Mouse (Mus musculus): ENCODE measurements at regions not wholly inside any gene's neighbourhood (a gene's known extent, or its start where the extent isn't known, plus 50 kb on each side); places are given as distances from the start of the nearest gene placed in this dataset.
"Not testable (repeated sequence)": the region's sequence is repeated elsewhere in the genome, so short reads cannot be mapped to it uniquely, and the experiment has no call there.

- Histone ChIP-seq H3K9me3 (peaks cover 4% of the 10 kb centered on the region; the same call in 1 of the 2 replicates), H3K27me3 (replicated peaks) (no peaks in the 10 kb centered on the region), H3K36me3 (replicated peaks; ENCODE audit: low read length) (no peaks in the 10 kb centered on the region), H3K4me3 (replicated peaks) (no peak overlapping the region), H3K4me1 (no peaks in the 10 kb centered on the region)
- TF ChIP-seq GATA1 (IDR thresholded peaks at IDR 0.05; ENCODE audit: borderline replicate concordance, low read length) (no peak), FLI1 (IDR thresholded peaks at IDR 0.05; ENCODE audit: low read length) (no peak)
Measured at GRCm38 (mm10) chr4:81617191-81617590, 174.6 kb upstream of the Mpdz start.

GRCm38 (mm10) chr4:81611191-81611590 is 168.6 kb upstream of the Mpdz start:
- Histone ChIP-seq H3K4me3 (replicated peaks) (no peak overlapping the region), H3K9me3 (peaks cover 4% of the 10 kb centered on the region; the same call in 1 of the 2 replicates), H3K36me3 (replicated peaks; ENCODE audit: low read length) (no peaks in the 10 kb centered on the region), H3K4me1 (no peaks in the 10 kb centered on the region), H3K27me3 (replicated peaks) (no peaks in the 10 kb centered on the region)
- TF ChIP-seq GATA1 (IDR thresholded peaks at IDR 0.05; ENCODE audit: borderline replicate concordance, low read length) (no peak), FLI1 (IDR thresholded peaks at IDR 0.05; ENCODE audit: low read length) (no peak)

GRCm38 (mm10) chr4:81600396-81600795 is 157.8 kb upstream of the Mpdz start:
- Histone ChIP-seq H3K27me3 (replicated peaks) (no peaks in the 10 kb centered on the region), H3K4me3 (replicated peaks) (no peak overlapping the region), H3K36me3 (replicated peaks; ENCODE audit: low read length) (no peaks in the 10 kb centered on the region)

GRCm38 (mm10) chr4:81597390-81597789 is 154.8 kb upstream of the Mpdz start:
- Histone ChIP-seq H3K4me3 (replicated peaks) (no peak overlapping the region), H3K4me1 (no peaks in the 10 kb centered on the region), H3K27me3 (replicated peaks) (no peaks in the 10 kb centered on the region), H3K9me3 (0 out of 2 replicates have a peak, but pooled peaks cover 3% of the 10 kb centered on the region), H3K36me3 (replicated peaks; ENCODE audit: low read length) (no peaks in the 10 kb centered on the region)
- TF ChIP-seq FLI1 (IDR thresholded peaks at IDR 0.05; ENCODE audit: low read length) (no peak), GATA1 (IDR thresholded peaks at IDR 0.05; ENCODE audit: borderline replicate concordance, low read length) (no peak)

More at GRCm38 (mm10) chr4:81600396-81600795, 157.8 kb upstream of the Mpdz start:
- no peak for TF ChIP-seq GATA1 (IDR thresholded peaks at IDR 0.05; ENCODE audit: borderline replicate concordance, low read length)
- no peaks in the 10 kb centered on the region for H3K4me1 ChIP-seq
- H3K9me3 ChIP-seq, result 0 out of 2 replicates have a peak, but pooled peaks cover 3% of the 10 kb centered on the region

GRCm38 (mm10) chr4:81593431-81593830 is 150.8 kb upstream of the Mpdz start:
- not testable (repeated sequence) for H3K4me1 ChIP-seq; H3K9me3 ChIP-seq; H3K36me3 ChIP-seq (replicated peaks; ENCODE audit: low read length); H3K4me3 ChIP-seq (replicated peaks); H3K27me3 ChIP-seq (replicated peaks)

- H3K27me3 ChIP-seq (replicated peaks), result no peaks in the 10 kb centered on the region
- H3K36me3 ChIP-seq (replicated peaks; ENCODE audit: low read length), result no peaks in the 10 kb centered on the region
- TF ChIP-seq GATA1 (IDR thresholded peaks at IDR 0.05; ENCODE audit: borderline replicate concordance, low read length) (no peak), FLI1 (IDR thresholded peaks at IDR 0.05; ENCODE audit: low read length) (no peak)
- no peaks in the 10 kb centered on the region for H3K9me3 ChIP-seq
- no peaks in the 10 kb centered on the region for H3K4me1 ChIP-seq
- H3K4me3 ChIP-seq (replicated peaks), result no peak overlapping the region
Measured at GRCm38 (mm10) chr4:81582546-81582945, 139.9 kb upstream of the Mpdz start.

GRCm38 (mm10) chr4:81580553-81580952 is 137.9 kb upstream of the Mpdz start:
- H3K4me3 ChIP-seq (replicated peaks), result no peak overlapping the region
- no peaks in the 10 kb centered on the region for H3K9me3 ChIP-seq
- H3K4me1 ChIP-seq, result no peaks in the 10 kb centered on the region
- H3K36me3 ChIP-seq (replicated peaks; ENCODE audit: low read length), result no peaks in the 10 kb centered on the region
- no peak for TF ChIP-seq GATA1 (IDR thresholded peaks at IDR 0.05; ENCODE audit: borderline replicate concordance, low read length)
- TF ChIP-seq FLI1 (IDR thresholded peaks at IDR 0.05; ENCODE audit: low read length), result no peak
- no peaks in the 10 kb centered on the region for H3K27me3 ChIP-seq (replicated peaks)

- no peak overlapping the region for H3K4me3 ChIP-seq (replicated peaks)
- H3K27me3 ChIP-seq (replicated peaks), result no peaks in the 10 kb centered on the region
- no peaks in the 10 kb centered on the region for H3K9me3 ChIP-seq
- H3K36me3 ChIP-seq (replicated peaks; ENCODE audit: low read length), result no peaks in the 10 kb centered on the region
- no peaks in the 10 kb centered on the region for H3K4me1 ChIP-seq
- TF ChIP-seq GATA1 (IDR thresholded peaks at IDR 0.05; ENCODE audit: borderline replicate concordance, low read length) (no peak), FLI1 (IDR thresholded peaks at IDR 0.05; ENCODE audit: low read length) (no peak)
Measured at GRCm38 (mm10) chr4:81579389-81580110, 136.9 kb upstream of the Mpdz start.

- Histone ChIP-seq H3K9me3 (no peaks in the 10 kb centered on the region), H3K4me3 (replicated peaks) (no peak overlapping the region), H3K27me3 (replicated peaks) (no peaks in the 10 kb centered on the region), H3K36me3 (replicated peaks; ENCODE audit: low read length) (no peaks in the 10 kb centered on the region), H3K4me1 (no peaks in the 10 kb centered on the region)
- no peak for TF ChIP-seq GATA1 (IDR thresholded peaks at IDR 0.05; ENCODE audit: borderline replicate concordance, low read length)
- TF ChIP-seq FLI1 (IDR thresholded peaks at IDR 0.05; ENCODE audit: low read length), result no peak
Measured at GRCm38 (mm10) chr4:81578981-81579380, 136.4 kb upstream of the Mpdz start.

- no peak for TF ChIP-seq FLI1 (IDR thresholded peaks at IDR 0.05; ENCODE audit: low read length)
- no peak for TF ChIP-seq GATA1 (IDR thresholded peaks at IDR 0.05; ENCODE audit: borderline replicate concordance, low read length)
- Histone ChIP-seq H3K9me3 (no peaks in the 10 kb centered on the region), H3K27me3 (replicated peaks) (no peaks in the 10 kb centered on the region), H3K36me3 (replicated peaks; ENCODE audit: low read length) (no peaks in the 10 kb centered on the region), H3K4me3 (replicated peaks) (no peak overlapping the region), H3K4me1 (no peaks in the 10 kb centered on the region)
Measured at GRCm38 (mm10) chr4:81573771-81574170, 131.2 kb upstream of the Mpdz start.

- Histone ChIP-seq H3K36me3 (replicated peaks; ENCODE audit: low read length) (no peaks in the 10 kb centered on the region), H3K9me3 (no peaks in the 10 kb centered on the region), H3K4me1 (no peaks in the 10 kb centered on the region), H3K27me3 (replicated peaks) (no peaks in the 10 kb centered on the region), H3K4me3 (replicated peaks) (no peak overlapping the region)
- no peak for TF ChIP-seq FLI1 (IDR thresholded peaks at IDR 0.05; ENCODE audit: low read length)
- no peak for TF ChIP-seq GATA1 (IDR thresholded peaks at IDR 0.05; ENCODE audit: borderline replicate concordance, low read length)
Measured at GRCm38 (mm10) chr4:81570736-81571135, 128.1 kb upstream of the Mpdz start.
